Mouse (Mus musculus): Measurements from ENCODE around the gene Fam76a.
A peak's percentile ranks its signal among the peaks of the same experiment; 100 is the strongest.

The Fam76a gene

GRCm38 (mm10) chr4:132884844-132885374 lies 37.4 kb downstream of the Fam76a start:
- no peak for DNase-seq (ENCODE audit: extremely low spot score)

- DNase-seq (ENCODE audit: extremely low spot score) = peak; percentile 92
Measured at GRCm38 (mm10) chr4:132884064-132884843, 38.1 kb downstream of the Fam76a start, which contains the start of gene Stx12. TSS of gene Stx12 (minus strand) at chr4:132884509.

GRCm38 (mm10) chr4:132883561-132884063 lies 38.7 kb downstream of the Fam76a start:
- no peak for DNase-seq (ENCODE audit: extremely low spot score)

- no peak for DNase-seq (ENCODE audit: extremely low spot score)
Measured at GRCm38 (mm10) chr4:132874363-132875097, 47.8 kb downstream of the Fam76a start.

- DNase-seq (ENCODE audit: extremely low spot score) = no peak
Measured at GRCm38 (mm10) chr4:132873481-132874362, 48.6 kb downstream of the Fam76a start.

- no peak for DNase-seq (ENCODE audit: extremely low spot score)
Measured at GRCm38 (mm10) chr4:132871116-132871515, 51.2 kb downstream of the Fam76a start.

- DNase-seq (ENCODE audit: extremely low spot score) = no peak
Measured at GRCm38 (mm10) chr4:132864856-132865255, 57.5 kb downstream of the Fam76a start.

- no peak for DNase-seq (ENCODE audit: extremely low spot score)
Measured at GRCm38 (mm10) chr4:132863012-132863411, 59.3 kb downstream of the Fam76a start.

GRCm38 (mm10) chr4:132860880-132861279 lies 61.5 kb downstream of the Fam76a start:
- DNase-seq (ENCODE audit: extremely low spot score) = no peak

Measured in embryo, embryonic 9.5 days (tissue).